Mouse (Mus musculus) midbrain, postnatal 0 days (tissue): ENCODE measurements around the gene Zwilch. TPM values are rescaled to one million over a fixed set of nuclear protein-coding genes. Genes with fewer than 3 reads are reported as not detected.

Source experiments
- ATAC-seq: fragments of 200-750 bp; cut with Nextera tagmentation; 2 replicates; pipeline ENCODE4 v1.8.0; 2017; ENCODE audit warnings: moderate number of reproducible peaks, mild to moderate bottlenecking, moderate TSS enrichment, moderate library complexity; ENCODE audit not compliant: low FRiP score
- DNase-seq: peaks from one replicate; pipeline ENCODE4 v3.0.0-alpha.2; 2015; ENCODE audit warnings: low spot score
- H3K27ac ChIP-seq: fragments of 300-500 bp; sonication (generic); 2 replicates; pipeline ENCODE4 v1.5.1; 2014; ENCODE audit warnings: low read depth, mild to moderate bottlenecking, low read length, mixed read lengths
- H3K27me3 ChIP-seq: fragments of 300-500 bp; sonication (generic); 2 replicates; pipeline ENCODE4 v1.6.1; 2014; ENCODE audit warnings: low read length, control low read depth, mixed read lengths; ENCODE audit not compliant: insufficient read depth
- H3K36me3 ChIP-seq: fragments of 300-500 bp; sonication (generic); 2 replicates; pipeline ENCODE4 v1.6.1; 2014; ENCODE audit warnings: low read length, control low read depth, mixed read lengths; ENCODE audit not compliant: insufficient read depth
- H3K4me1 ChIP-seq: fragments of 300-500 bp; sonication (generic); 2 replicates; pipeline ENCODE4 v1.6.1; 2014; ENCODE audit warnings: mild to moderate bottlenecking, control low read depth, antibody characterized with exemption, low read length, mixed read lengths; ENCODE audit not compliant: insufficient read depth
- H3K4me2 ChIP-seq: fragments of 300-500 bp; sonication (generic); 2 replicates; pipeline ENCODE4 v1.6.1; 2014; ENCODE audit warnings: low read depth, mild to moderate bottlenecking, low read length, mixed read lengths; ENCODE audit not compliant: poor library complexity, severe bottlenecking
- H3K4me3 ChIP-seq: fragments of 300-500 bp; sonication (generic); 2 replicates; pipeline ENCODE4 v1.5.1; 2014; ENCODE audit warnings: low read depth, mild to moderate bottlenecking, low read length, moderate library complexity
- H3K9ac ChIP-seq: fragments of 300-500 bp; sonication (generic); replicated peaks from 2 replicates; pipeline ENCODE4 v1.6.1; 2014; ENCODE audit warnings: mild to moderate bottlenecking, low read length, moderate library complexity, mixed read lengths; ENCODE audit not compliant: poor library complexity, severe bottlenecking
- H3K9me3 ChIP-seq: fragments of 300-500 bp; sonication (generic); 2 replicates; pipeline ENCODE4 v1.6.1; 2016; ENCODE audit warnings: low read length, control low read depth
- CTCF ChIP-seq: IDR thresholded peaks from 2 replicates; pipeline ENCODE4 v1.5.1; 2016; ENCODE audit warnings: antibody characterized with exemption, mild to moderate bottlenecking
- WGBS: fragments of 180-500 bp; shearing (Covaris S2); extraction: QIAGEN DNeasy Blood & Tissue Kit; methylation state at CpG from one replicate; pipeline ENCODE4 v1.1.7; 2014; 5-methylcytosine and 5-hydroxymethylcytosine counted together
- polyA plus RNA-seq: library from polyadenylated mRNA; unstranded; fragments of >200 nt; fragmentation: Nextera tagmentation; extraction: Ambion mirVana; gene quantifications from 2 replicates; pipeline ENCODE4 v1.2.1, GENCODE M21; 2015
- total RNA-seq: library from RNA; depleted of rRNA; stranded (reverse); fragments of >200 nt; gene quantifications from 2 replicates; pipeline ENCODE4 v1.2.3, GENCODE M21; 2014; rRNA removed

Gene Zwilch
- total and polyA plus RNA-seq, 2 experiments from 2014 or later, result 2.5 to 12.0 TPM

DNA sequence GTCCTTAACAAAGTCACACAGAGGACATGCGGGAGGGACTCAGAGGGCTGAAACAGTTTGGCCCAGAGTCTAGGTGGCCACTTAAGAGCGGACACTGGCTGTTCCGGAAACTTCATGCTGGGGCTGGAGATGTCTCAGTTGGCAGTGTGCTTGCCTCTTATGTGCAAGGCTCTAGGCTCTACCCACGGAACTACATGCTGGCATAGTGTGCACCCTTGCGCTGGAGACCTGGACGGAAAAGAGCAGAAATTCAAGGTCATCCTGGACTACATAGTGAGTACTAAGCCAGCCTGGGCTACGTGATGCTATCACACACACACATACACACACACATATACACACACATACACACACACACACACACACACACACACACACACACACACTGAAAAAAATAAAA lies 84.6 kb downstream of the Zwilch start:
- Histone ChIP-seq H3K4me1 (peaks cover 3% of the 10 kb centered on the region), H3K4me2 (no peak overlapping the region), H3K36me3 (no peaks in the 10 kb centered on the region), H3K27ac (no peak overlapping the region), H3K4me3 (no peak overlapping the region), H3K27me3 (0 out of 2 replicates have a peak, but pooled peaks cover 9% of the 10 kb centered on the region), H3K9ac (no peak overlapping the region), H3K9me3 (no peaks in the 10 kb centered on the region)
- ATAC-seq (no peak), DNase-seq (no peak)
- WGBS, result 95% methylated on average over 7 of the region's 7 CpGs
- no peak for TF ChIP-seq CTCF

GRCm38 (mm10) chr9:64087461-64088235 lies 85.3 kb downstream of the Zwilch start:
- 43% methylated on average over 5 of the region's 5 CpGs for WGBS
- Histone ChIP-seq H3K27ac (no peak overlapping the region), H3K4me1 (peaks cover 3% of the 10 kb centered on the region), H3K9me3 (no peaks in the 10 kb centered on the region), H3K4me2 (no peak overlapping the region), H3K36me3 (no peaks in the 10 kb centered on the region), H3K9ac (no peak overlapping the region), H3K4me3 (no peak overlapping the region), H3K27me3 (0 out of 2 replicates have a peak, but pooled peaks cover 13% of the 10 kb centered on the region)
- TF ChIP-seq CTCF, result peak; percentile 98
- peak; percentile 79 for DNase-seq
- ATAC-seq, result no peak

Other genes with a start within 250 kb of the Zwilch start
- 10.4 and 12.7 TPM in 2 replicates for gene Smad6, start 151.0 kb downstream of the Zwilch start, total RNA-seq
- 0.97 and 1.2 TPM in 2 replicates for gene Smad6, start 151.0 kb downstream of the Zwilch start, polyA plus RNA-seq
- not detected in 2 replicates for gene Lctl, start 56.0 kb downstream of the Zwilch start, total RNA-seq
- gene Lctl, start 56.0 kb downstream of the Zwilch start, polyA plus RNA-seq, result not detected in 2 replicates
- gene Rpl4, start 271 bp upstream of the Zwilch start, total RNA-seq, result 541 and 706 TPM in 2 replicates
- 597 and 607 TPM in 2 replicates for gene Rpl4, start 271 bp upstream of the Zwilch start, polyA plus RNA-seq
- 6.3 and 7.0 TPM in 2 replicates for gene Snapc5, start 6.2 kb upstream of the Zwilch start, total RNA-seq
- gene Snapc5, start 6.2 kb upstream of the Zwilch start, polyA plus RNA-seq, result 24.4 and 25.9 TPM in 2 replicates
- gene Uchl4, start 62.1 kb upstream of the Zwilch start, total RNA-seq, result 0.61 and 0.66 TPM in 2 replicates
- 1.2 and 2.4 TPM in 2 replicates for gene Uchl4, start 62.1 kb upstream of the Zwilch start, polyA plus RNA-seq
- gene Map2k1, start 80.5 kb upstream of the Zwilch start, total RNA-seq, result 86.9 and 87.4 TPM in 2 replicates
- gene Map2k1, start 80.5 kb upstream of the Zwilch start, polyA plus RNA-seq, result 70.6 and 74.6 TPM in 2 replicates
- gene Tipin, start 108.5 kb upstream of the Zwilch start, total RNA-seq, result 47.4 and 58.1 TPM in 2 replicates
- 71.1 and 73.2 TPM in 2 replicates for gene Tipin, start 108.5 kb upstream of the Zwilch start, polyA plus RNA-seq
- 18.5 and 22.5 TPM in 2 replicates for gene Dis3l, start 168.2 kb upstream of the Zwilch start, total RNA-seq
- gene Dis3l, start 168.2 kb upstream of the Zwilch start, polyA plus RNA-seq, result 18.1 and 19.6 TPM in 2 replicates
- 35.1 and 41.8 TPM in 2 replicates for gene Megf11, start 212.5 kb upstream of the Zwilch start, total RNA-seq
- gene Megf11, start 212.5 kb upstream of the Zwilch start, polyA plus RNA-seq, result 17.7 and 18.1 TPM in 2 replicates